Mouse (Mus musculus): ENCODE measurements around the gene Hoxd11. TPM values are rescaled to one million over a fixed set of nuclear protein-coding genes. Genes with fewer than 3 reads are reported as not detected.

Gene Hoxd11
- polyA plus RNA-seq, 1 experiment from 2014 or later = not detected

GRCm38 (mm10) chr2:74683471-74683951, 4.2 kb downstream of the Hoxd11 start:
- Histone ChIP-seq H3K9ac (replicated peaks; ENCODE audit: low read depth, low read length) (no peak overlapping the region), H3K9me3 (ENCODE audit: control insufficient read depth, low read depth, low read length) (no peaks in the 10 kb centered on the region), H3K27me3 (ENCODE audit: control insufficient read depth, insufficient read depth, low read length) (peaks cover 89% of the 10 kb centered on the region), H3K4me3 (ENCODE audit: low read depth, low read length) (no peak overlapping the region), H3K27ac (ENCODE audit: low read length) (no peak overlapping the region), H3K36me3 (ENCODE audit: control insufficient read depth, insufficient read depth, low read length) (no peaks in the 10 kb centered on the region), H3K4me2 (replicated peaks; ENCODE audit: low read depth, low read length) (no peak overlapping the region), H3K4me1 (ENCODE audit: control insufficient read depth, insufficient read depth, low read length) (no peaks in the 10 kb centered on the region)
- WGBS = 3% methylated on average over 18 of the region's 18 CpGs
- ATAC-seq (ENCODE audit: insufficient number of reproducible peaks, insufficient read depth, low FRiP score, low read depth) = no peak

- ATAC-seq (ENCODE audit: insufficient number of reproducible peaks, insufficient read depth, low FRiP score, low read depth) = no peak
Observed at GRCm38 (mm10) chr2:74684106-74684505, 4.7 kb downstream of the Hoxd11 start.

GRCm38 (mm10) chr2:74685059-74685603, 5.8 kb downstream of the Hoxd11 start:
- H3K27me3 ChIP-seq (ENCODE audit: control insufficient read depth, insufficient read depth, low read length) = peaks cover 85% of the 10 kb centered on the region
- H3K4me3 ChIP-seq (ENCODE audit: low read depth, low read length) = no peak overlapping the region
- H3K36me3 ChIP-seq (ENCODE audit: control insufficient read depth, insufficient read depth, low read length) = no peaks in the 10 kb centered on the region
- no peak overlapping the region for H3K27ac ChIP-seq (ENCODE audit: low read length)
- no peak for ATAC-seq (ENCODE audit: insufficient number of reproducible peaks, insufficient read depth, low FRiP score, low read depth)
- no peak overlapping the region for H3K4me2 ChIP-seq (replicated peaks; ENCODE audit: low read depth, low read length)
- no peaks in the 10 kb centered on the region for H3K4me1 ChIP-seq (ENCODE audit: control insufficient read depth, insufficient read depth, low read length)
- WGBS = 7% methylated on average over 4 of the region's 4 CpGs
- no peak overlapping the region for H3K9ac ChIP-seq (replicated peaks; ENCODE audit: low read depth, low read length)
- no peaks in the 10 kb centered on the region for H3K9me3 ChIP-seq (ENCODE audit: control insufficient read depth, low read depth, low read length)

More at GRCm38 (mm10) chr2:74684106-74684505, 4.7 kb downstream of the Hoxd11 start:
- no peak overlapping the region for H3K4me2 ChIP-seq (replicated peaks; ENCODE audit: low read depth, low read length)
- peaks cover 85% of the 10 kb centered on the region for H3K27me3 ChIP-seq (ENCODE audit: control insufficient read depth, insufficient read depth, low read length)
- 1% methylated on average over 12 of the region's 12 CpGs for WGBS
- no peaks in the 10 kb centered on the region for H3K4me1 ChIP-seq (ENCODE audit: control insufficient read depth, insufficient read depth, low read length)
- H3K27ac ChIP-seq (ENCODE audit: low read length) = no peak overlapping the region
- no peaks in the 10 kb centered on the region for H3K36me3 ChIP-seq (ENCODE audit: control insufficient read depth, insufficient read depth, low read length)
- no peak overlapping the region for H3K9ac ChIP-seq (replicated peaks; ENCODE audit: low read depth, low read length)
- H3K4me3 ChIP-seq (ENCODE audit: low read depth, low read length) = no peak overlapping the region
- no peaks in the 10 kb centered on the region for H3K9me3 ChIP-seq (ENCODE audit: control insufficient read depth, low read depth, low read length)

GRCm38 (mm10) chr2:74686301-74686987, 7.1 kb downstream of the Hoxd11 start:
- Histone ChIP-seq H3K9me3 (ENCODE audit: control insufficient read depth, low read depth, low read length) (no peaks in the 10 kb centered on the region), H3K36me3 (ENCODE audit: control insufficient read depth, insufficient read depth, low read length) (no peaks in the 10 kb centered on the region), H3K27me3 (ENCODE audit: control insufficient read depth, insufficient read depth, low read length) (peaks cover 79% of the 10 kb centered on the region), H3K9ac (replicated peaks; ENCODE audit: low read depth, low read length) (no peak overlapping the region), H3K4me3 (ENCODE audit: low read depth, low read length) (no peak overlapping the region), H3K27ac (ENCODE audit: low read length) (no peak overlapping the region), H3K4me1 (ENCODE audit: control insufficient read depth, insufficient read depth, low read length) (no peaks in the 10 kb centered on the region), H3K4me2 (replicated peaks; ENCODE audit: low read depth, low read length) (no peak overlapping the region)
- 8% methylated on average over 17 of the region's 17 CpGs for WGBS
- no peak for ATAC-seq (ENCODE audit: insufficient number of reproducible peaks, insufficient read depth, low FRiP score, low read depth)

- no peak overlapping the region for H3K9ac ChIP-seq (replicated peaks; ENCODE audit: low read depth, low read length)
- no peak overlapping the region for H3K4me3 ChIP-seq (ENCODE audit: low read depth, low read length)
- H3K4me1 ChIP-seq (ENCODE audit: control insufficient read depth, insufficient read depth, low read length) = no peaks in the 10 kb centered on the region
- no peaks in the 10 kb centered on the region for H3K9me3 ChIP-seq (ENCODE audit: control insufficient read depth, low read depth, low read length)
- no peak overlapping the region for H3K4me2 ChIP-seq (replicated peaks; ENCODE audit: low read depth, low read length)
- H3K27ac ChIP-seq (ENCODE audit: low read length) = no peak overlapping the region
- peaks cover 79% of the 10 kb centered on the region for H3K27me3 ChIP-seq (ENCODE audit: control insufficient read depth, insufficient read depth, low read length)
- no peaks in the 10 kb centered on the region for H3K36me3 ChIP-seq (ENCODE audit: control insufficient read depth, insufficient read depth, low read length)
- ATAC-seq (ENCODE audit: insufficient number of reproducible peaks, insufficient read depth, low FRiP score, low read depth) = no peak
- WGBS = under 1% methylated on average over 27 of the region's 27 CpGs
Observed at GRCm38 (mm10) chr2:74686988-74687697, 7.8 kb downstream of the Hoxd11 start.

- ATAC-seq (ENCODE audit: insufficient number of reproducible peaks, insufficient read depth, low FRiP score, low read depth) = no peak
Observed at GRCm38 (mm10) chr2:74687698-74688555, 8.6 kb downstream of the Hoxd11 start.

GRCm38 (mm10) chr2:74688795-74689573, 9.6 kb downstream of the Hoxd11 start:
- no peaks in the 10 kb centered on the region for H3K9me3 ChIP-seq (ENCODE audit: control insufficient read depth, low read depth, low read length)
- no peaks in the 10 kb centered on the region for H3K4me1 ChIP-seq (ENCODE audit: control insufficient read depth, insufficient read depth, low read length)
- H3K9ac ChIP-seq (replicated peaks; ENCODE audit: low read depth, low read length) = no peak overlapping the region
- H3K4me2 ChIP-seq (replicated peaks; ENCODE audit: low read depth, low read length) = no peak overlapping the region
- 3% methylated on average over 12 of the region's 12 CpGs for WGBS
- no peak overlapping the region for H3K4me3 ChIP-seq (ENCODE audit: low read depth, low read length)
- ATAC-seq (ENCODE audit: insufficient number of reproducible peaks, insufficient read depth, low FRiP score, low read depth) = no peak
- no peaks in the 10 kb centered on the region for H3K36me3 ChIP-seq (ENCODE audit: control insufficient read depth, insufficient read depth, low read length)
- no peak overlapping the region for H3K27ac ChIP-seq (ENCODE audit: low read length)
- H3K27me3 ChIP-seq (ENCODE audit: control insufficient read depth, insufficient read depth, low read length) = peaks cover 74% of the 10 kb centered on the region

More at GRCm38 (mm10) chr2:74687698-74688555, 8.6 kb downstream of the Hoxd11 start:
- H3K27ac ChIP-seq (ENCODE audit: low read length) = no peak overlapping the region
- H3K9ac ChIP-seq (replicated peaks; ENCODE audit: low read depth, low read length) = no peak overlapping the region
- no peak overlapping the region for H3K4me3 ChIP-seq (ENCODE audit: low read depth, low read length)
- no peaks in the 10 kb centered on the region for H3K4me1 ChIP-seq (ENCODE audit: control insufficient read depth, insufficient read depth, low read length)
- no peaks in the 10 kb centered on the region for H3K9me3 ChIP-seq (ENCODE audit: control insufficient read depth, low read depth, low read length)
- no peaks in the 10 kb centered on the region for H3K36me3 ChIP-seq (ENCODE audit: control insufficient read depth, insufficient read depth, low read length)
- no peak overlapping the region for H3K4me2 ChIP-seq (replicated peaks; ENCODE audit: low read depth, low read length)
- peaks cover 77% of the 10 kb centered on the region for H3K27me3 ChIP-seq (ENCODE audit: control insufficient read depth, insufficient read depth, low read length)
- WGBS = 1% methylated on average over 31 of the region's 31 CpGs

Measured in stomach, embryonic 14.5 days (tissue).